Mouse (Mus musculus) hindbrain, embryonic 12.5 days (tissue): Measurements from ENCODE around the gene Gm20425. TPM values are rescaled to one million over a fixed set of nuclear protein-coding genes. Genes with fewer than 3 reads are reported as not detected.

Experiments
- ATAC-seq: fragments of 200-750 bp; cut with Nextera tagmentation; 2 replicates; pipeline ENCODE4 v1.8.0; 2017; ENCODE audit warnings: moderate TSS enrichment; ENCODE audit not compliant: low FRiP score
- H3K27ac ChIP-seq: fragments of 300-500 bp; sonication (generic); 2 replicates; pipeline ENCODE4 v1.5.1; 2016; ENCODE audit warnings: mild to moderate bottlenecking
- H3K27me3 ChIP-seq: fragments of 300-500 bp; sonication (generic); 2 replicates; pipeline ENCODE4 v1.6.1; 2016; ENCODE audit warnings: mild to moderate bottlenecking
- H3K36me3 ChIP-seq: fragments of 300-500 bp; sonication (generic); 2 replicates; pipeline ENCODE4 v1.6.1; 2016; ENCODE audit warnings: mild to moderate bottlenecking
- H3K4me1 ChIP-seq: fragments of 300-500 bp; sonication (generic); 2 replicates; pipeline ENCODE4 v1.6.1; 2016
- H3K4me2 ChIP-seq: fragments of 300-500 bp; sonication (generic); replicated peaks from 2 replicates; pipeline ENCODE4 v1.6.1; 2016; ENCODE audit warnings: mild to moderate bottlenecking
- H3K4me3 ChIP-seq: fragments of 300-500 bp; sonication (generic); 2 replicates; pipeline ENCODE4 v1.5.1; 2016; ENCODE audit warnings: mild to moderate bottlenecking
- H3K9ac ChIP-seq: fragments of 300-500 bp; sonication (generic); 2 replicates; pipeline ENCODE4 v1.6.1; 2016; ENCODE audit warnings: mild to moderate bottlenecking, moderate library complexity
- H3K9me3 ChIP-seq: fragments of 300-500 bp; sonication (generic); replicated peaks from 2 replicates; pipeline ENCODE4 v1.6.1; 2016; ENCODE audit warnings: mild to moderate bottlenecking
- WGBS: fragments of 180-500 bp; shearing (Covaris S2); methylation state at CpG from one replicate; pipeline ENCODE4 v1.1.7; 2016; 5-methylcytosine and 5-hydroxymethylcytosine counted together
- polyA plus RNA-seq: library from polyadenylated mRNA; unstranded; fragments of >200 nt; fragmentation: Nextera tagmentation; extraction: Ambion mirVana; gene quantifications from 2 replicates; pipeline ENCODE4 v1.2.1, GENCODE M21; 2016

Gene Gm20425
- polyA plus RNA-seq, 1 experiment from 2014 or later, result 3.8 TPM

GRCm38 (mm10) chr9:103212654-103213420 lies 17.3 kb downstream of the Gm20425 start:
- no peak overlapping the region for H3K4me2 ChIP-seq
- H3K36me3 ChIP-seq, result no peaks in the 10 kb centered on the region
- H3K4me3 ChIP-seq, result no peak overlapping the region
- no peak overlapping the region for H3K27ac ChIP-seq
- no peaks in the 10 kb centered on the region for H3K27me3 ChIP-seq
- H3K9ac ChIP-seq, result no peak overlapping the region
- no peaks in the 10 kb centered on the region for H3K9me3 ChIP-seq
- ATAC-seq, result no peak
- WGBS, result 82% methylated on average over 28 of the region's 28 CpGs
- peaks cover 5% of the 10 kb centered on the region for H3K4me1 ChIP-seq

GRCm38 (mm10) chr9:103208802-103209423 lies 21.2 kb downstream of the Gm20425 start:
- Histone ChIP-seq H3K27me3 (no peaks in the 10 kb centered on the region), H3K4me3 (no peak overlapping the region), H3K9ac (no peak overlapping the region; the same call in 1 of the 2 replicates), H3K4me2 (no peak overlapping the region), H3K36me3 (no peaks in the 10 kb centered on the region), H3K4me1 (peaks cover 5% of the 10 kb centered on the region), H3K9me3 (no peaks in the 10 kb centered on the region), H3K27ac (no peak overlapping the region)
- ATAC-seq, result no peak
- 52% methylated on average over 6 of the region's 6 CpGs for WGBS

GRCm38 (mm10) chr9:103207846-103208245 lies 22.3 kb downstream of the Gm20425 start:
- 9% methylated on average over 16 of the region's 16 CpGs for WGBS
- Histone ChIP-seq H3K4me2 (peak overlapping the region; percentile 46), H3K36me3 (no peaks in the 10 kb centered on the region), H3K27me3 (no peaks in the 10 kb centered on the region), H3K9me3 (no peaks in the 10 kb centered on the region), H3K4me3 (peak overlapping the region; percentile 11; the same call in 1 of the 2 replicates), H3K4me1 (peaks cover 5% of the 10 kb centered on the region), H3K9ac (no peak overlapping the region), H3K27ac (no peak overlapping the region)
- peak; percentile 77 for ATAC-seq

- WGBS, result 91% methylated on average over 5 of the region's 5 CpGs
These were observed 24.3 kb downstream of the Gm20425 start for GRCm38 (mm10) chr9:103205786-103206185.

GRCm38 (mm10) chr9:103201561-103202260 lies 28.4 kb downstream of the Gm20425 start, which contains the start of gene Srprb:
Gene Srprb, minus strand, starts transcription at chr9:103202137.
- Histone ChIP-seq H3K4me2 (peak within 1 kb of the TSS; percentile 67), H3K4me1 (peaks cover 5% of the 10 kb centered on the region; the same call in 1 of the 2 replicates), H3K27ac (peak within 1 kb of the TSS; percentile 84), H3K36me3 (peaks cover 16% of the 10 kb centered on the region), H3K9ac (peak within 1 kb of the TSS; percentile 85), H3K4me3 (peak within 1 kb of the TSS; percentile 92), H3K9me3 (no peaks in the 10 kb centered on the region), H3K27me3 (no peaks in the 10 kb centered on the region)
- peak; percentile 97 for ATAC-seq
- 1% methylated on average over 45 of the region's 45 CpGs for WGBS

More at GRCm38 (mm10) chr9:103205786-103206185, 24.3 kb downstream of the Gm20425 start:
- Histone ChIP-seq H3K27ac (no peak overlapping the region), H3K4me2 (no peak overlapping the region), H3K4me3 (no peak overlapping the region), H3K9me3 (no peaks in the 10 kb centered on the region), H3K4me1 (peaks cover 10% of the 10 kb centered on the region), H3K9ac (no peak overlapping the region), H3K27me3 (no peaks in the 10 kb centered on the region), H3K36me3 (no peaks in the 10 kb centered on the region)
- ATAC-seq, result no peak

GRCm38 (mm10) chr9:103188416-103188815 lies 41.7 kb downstream of the Gm20425 start:
- Histone ChIP-seq H3K4me1 (no peaks in the 10 kb centered on the region), H3K9me3 (no peaks in the 10 kb centered on the region), H3K27me3 (no peaks in the 10 kb centered on the region), H3K36me3 (peaks cover 68% of the 10 kb centered on the region), H3K27ac (no peak overlapping the region), H3K9ac (no peak overlapping the region), H3K4me2 (no peak overlapping the region), H3K4me3 (no peak overlapping the region)
- 79% methylated on average over 4 of the region's 4 CpGs for WGBS
- ATAC-seq, result no peak

- no peak overlapping the region for H3K9ac ChIP-seq
- no peaks in the 10 kb centered on the region for H3K4me1 ChIP-seq
- no peak overlapping the region for H3K27ac ChIP-seq
- no peak overlapping the region for H3K4me2 ChIP-seq
- H3K36me3 ChIP-seq, result peaks cover 57% of the 10 kb centered on the region
- WGBS, result 84% methylated on average over 9 of the region's 9 CpGs
- no peak overlapping the region for H3K4me3 ChIP-seq
- ATAC-seq, result no peak
- H3K9me3 ChIP-seq, result no peaks in the 10 kb centered on the region
- H3K27me3 ChIP-seq, result no peaks in the 10 kb centered on the region
These were observed 43.4 kb downstream of the Gm20425 start for GRCm38 (mm10) chr9:103186747-103187146.

GRCm38 (mm10) chr9:103185946-103186345 lies 44.2 kb downstream of the Gm20425 start:
- H3K4me3 ChIP-seq, result no peak overlapping the region
- ATAC-seq, result no peak
- no peaks in the 10 kb centered on the region for H3K27me3 ChIP-seq
- H3K9ac ChIP-seq, result no peak overlapping the region
- H3K4me2 ChIP-seq, result no peak overlapping the region
- H3K27ac ChIP-seq, result no peak overlapping the region
- H3K4me1 ChIP-seq, result peaks cover 2% of the 10 kb centered on the region
- WGBS, result 93% methylated on average over 8 of the region's 8 CpGs
- H3K9me3 ChIP-seq, result no peaks in the 10 kb centered on the region
- peaks cover 49% of the 10 kb centered on the region for H3K36me3 ChIP-seq

- Histone ChIP-seq H3K4me1 (peaks cover 13% of the 10 kb centered on the region), H3K9me3 (no peaks in the 10 kb centered on the region), H3K9ac (no peak overlapping the region), H3K27me3 (no peaks in the 10 kb centered on the region), H3K36me3 (peaks cover 39% of the 10 kb centered on the region), H3K4me3 (no peak overlapping the region), H3K27ac (no peak overlapping the region), H3K4me2 (no peak overlapping the region)
- WGBS, result 68% methylated on average over 4 of the region's 4 CpGs
- ATAC-seq, result no peak
These were observed 45.3 kb downstream of the Gm20425 start for GRCm38 (mm10) chr9:103184855-103185254.

GRCm38 (mm10) chr9:103181886-103182285 lies 48.2 kb downstream of the Gm20425 start:
- H3K36me3 ChIP-seq, result peaks cover 28% of the 10 kb centered on the region

GRCm38 (mm10) chr9:103180807-103181565 lies 49.1 kb downstream of the Gm20425 start:
- Histone ChIP-seq H3K9ac (peak overlapping the region; percentile 20; the same call in 1 of the 2 replicates), H3K4me2 (peak overlapping the region; percentile 49), H3K4me1 (peaks cover 19% of the 10 kb centered on the region), H3K4me3 (peak overlapping the region; percentile 20), H3K9me3 (no peaks in the 10 kb centered on the region), H3K36me3 (peaks cover 24% of the 10 kb centered on the region), H3K27me3 (no peaks in the 10 kb centered on the region), H3K27ac (peak overlapping the region; percentile 5; the same call in 1 of the 2 replicates)
- WGBS, result 6% methylated on average over 20 of the region's 20 CpGs
- ATAC-seq, result peak; percentile 78

More at GRCm38 (mm10) chr9:103181886-103182285, 48.2 kb downstream of the Gm20425 start:
- no peaks in the 10 kb centered on the region for H3K27me3 ChIP-seq
- no peaks in the 10 kb centered on the region for H3K9me3 ChIP-seq
- peaks cover 19% of the 10 kb centered on the region for H3K4me1 ChIP-seq
- no peak overlapping the region for H3K4me2 ChIP-seq
- H3K9ac ChIP-seq, result no peak overlapping the region
- no peak overlapping the region for H3K4me3 ChIP-seq
- no peak for ATAC-seq
- 90% methylated on average over 8 of the region's 8 CpGs for WGBS
- no peak overlapping the region for H3K27ac ChIP-seq
